Mouse (Mus musculus) heart, postnatal 0 days (tissue): ENCODE measurements around the gene Ube2n.

ENCODE experiments used
- CTCF ChIP-seq: IDR thresholded peaks from 2 replicates; pipeline ENCODE4 v1.5.1; 2016; ENCODE audit warnings: antibody characterized with exemption, control low read depth, low read depth
- EP300 ChIP-seq: IDR thresholded peaks from 2 replicates; pipeline ENCODE4 v1.6.1; 2016; ENCODE audit warnings: antibody characterized with exemption, low read depth

GRCm38 (mm10) chr10:95532916-95533315 lies 18.0 kb downstream of the Ube2n start:
- TF ChIP-seq CTCF (no peak), EP300 (no peak)
